Mouse (Mus musculus) left cerebral cortex, postnatal 25 days (tissue): ENCODE measurements around the gene Kmt2b. TPM values are rescaled to one million over a fixed set of nuclear protein-coding genes. Genes with fewer than 3 reads are reported as not detected.

Experiments used
- DNase-seq, 2 experiments: peaks; one replicate each; pipeline ENCODE4 v3.0.0; 2022; ENCODE audit warnings: low spot score in 2 of 2, mixed read lengths in 1 of 2
- intact Hi-C: fragments of 180-260 bp; cut with DNase I; formaldehyde crosslinking; loops from one replicate; pipeline ENCODE4 v1.15.1; 2025
- total RNA-seq, 2 experiments: library from RNA; stranded (reverse); gene quantifications; 2 replicates each; pipeline ENCODE4 v1.2.3; 2021

Gene Kmt2b
- 10 to 100 TPM; 46.4 to 50.4 TPM for total RNA-seq

- peak; percentile 97 to 98 for DNase-seq
- intact Hi-C loops, result loop anchor here (1.0 to 5.0 kb wide), 5 partner anchors 24 to 367 kb away; partner anchors contain the start of genes Ffar3, Gm49396, Psenen and Tmem147
Measured at GRCm38 (mm10) chr7:30588676-30589434, at the start of gene Kmt2b. Kmt2b (minus strand) TSS chr7:30588726.

GRCm38 (mm10) chr7:30636395-30636794, 47.9 kb upstream of the Kmt2b start:
- intact Hi-C loops, result no loop called here
- DNase-seq, result no peak

DNA sequence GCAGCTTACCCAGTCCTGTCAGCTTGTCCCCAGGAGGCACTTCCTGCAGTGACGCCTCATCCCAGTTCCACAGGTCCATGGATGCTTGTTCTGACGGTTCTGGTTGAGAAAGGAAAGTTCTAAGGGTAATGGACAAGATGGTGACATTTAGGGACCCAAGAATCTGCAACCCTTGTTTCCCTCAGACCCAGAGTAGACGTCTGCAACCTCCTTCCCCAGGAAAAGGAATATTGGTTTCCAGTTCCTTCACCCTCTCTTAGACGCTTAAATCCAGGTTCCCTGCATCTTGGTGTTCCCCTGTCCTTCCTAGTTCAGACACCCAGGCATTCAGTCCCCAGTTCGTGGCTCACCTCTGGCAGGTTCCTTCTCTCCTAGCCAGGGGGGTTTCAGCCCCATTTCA, 47.2 kb upstream of the Kmt2b start, which contains the start of gene Etv2:
TSS of gene Etv2 (minus strand) at position 101 of the 400 bp plus-strand sequence.
- no peak for DNase-seq
- intact Hi-C loops, result no loop called here

DNA sequence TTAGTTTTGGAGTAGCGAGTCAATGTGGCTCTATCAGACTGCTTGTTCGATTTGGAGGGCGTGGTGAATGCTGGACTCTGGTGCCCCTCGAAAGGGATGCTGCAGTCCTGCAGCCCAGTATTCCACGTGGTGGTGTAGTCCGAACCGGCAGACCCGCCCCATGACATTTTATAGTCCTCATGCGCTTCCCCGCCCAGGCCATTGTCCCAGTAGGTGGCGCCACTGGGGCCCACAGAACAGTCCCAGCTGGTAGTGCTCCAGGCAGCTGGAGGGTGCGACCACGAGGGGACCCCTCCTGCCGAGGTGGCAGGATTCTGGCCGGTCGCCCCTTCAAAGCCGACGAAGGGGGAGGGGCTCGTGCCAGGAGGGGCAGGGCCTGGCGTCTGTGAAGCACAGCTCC, 46.1 kb upstream of the Kmt2b start:
- no peak for DNase-seq
- intact Hi-C loops, result loop anchor here (5.0 kb wide), 1 partner anchor 208 kb away; no protein-coding TSS in a partner anchor

DNA sequence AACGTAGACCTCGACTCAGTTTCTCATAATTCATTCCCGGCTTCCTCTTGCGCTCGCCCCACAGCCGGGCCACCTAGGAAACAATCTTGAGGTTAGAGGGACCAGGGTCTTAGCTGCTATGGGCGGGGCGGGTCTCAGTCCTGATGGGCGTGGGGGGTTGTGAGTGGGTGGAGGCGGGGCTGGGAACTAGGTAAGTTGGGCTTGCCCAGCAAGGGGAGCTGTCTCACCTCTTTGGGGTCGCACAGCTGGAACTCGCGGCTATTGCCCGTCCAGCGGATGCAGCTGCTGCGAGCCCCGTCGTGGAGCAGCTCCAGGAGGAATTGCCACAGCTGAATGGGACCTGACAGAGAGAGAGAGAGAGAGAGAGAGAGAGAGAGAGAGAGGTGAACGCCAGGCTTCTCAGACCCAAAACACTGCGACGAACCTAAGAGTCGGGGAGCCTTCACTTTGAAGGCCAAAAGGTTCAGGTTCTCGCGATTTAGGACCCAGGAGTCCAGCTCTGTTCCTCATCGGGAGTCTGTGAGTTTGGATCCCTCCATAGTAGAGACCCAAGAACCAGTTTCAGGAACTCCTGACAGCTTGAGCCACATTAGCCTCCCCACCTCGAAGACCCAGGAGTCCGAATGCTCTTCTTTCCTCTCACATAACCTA, 45.4 kb upstream of the Kmt2b start:
- intact Hi-C loops, result loop anchor here (5.0 kb wide), 1 partner anchor 208 kb away; no protein-coding TSS in a partner anchor

GRCm38 (mm10) chr7:30629013-30629412, 40.5 kb upstream of the Kmt2b start:
- intact Hi-C loops, result no loop called here
- DNase-seq, result no peak

More for the DNA sequence above, 45.4 kb upstream of the Kmt2b start:
- DNase-seq, result no peak

DNA sequence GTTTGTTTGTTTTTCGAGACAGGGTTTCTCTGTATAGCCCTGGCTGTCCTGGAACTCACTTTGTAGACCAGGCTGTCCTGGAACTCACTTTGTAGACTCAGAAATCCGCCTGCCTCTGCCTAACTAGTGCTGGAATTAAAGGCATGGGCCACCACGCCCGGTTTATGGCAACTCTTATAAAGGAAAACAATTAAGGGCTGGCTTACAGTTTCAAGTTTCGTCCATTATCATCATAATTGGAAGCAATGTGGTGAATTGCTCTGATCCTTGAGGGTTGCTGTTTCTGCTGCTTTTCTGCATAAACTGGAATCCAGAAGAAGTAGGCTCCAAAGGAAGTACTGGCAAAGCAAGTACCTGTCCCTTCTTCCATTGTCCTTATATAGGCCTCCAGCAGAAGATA, 38.1 kb upstream of the Kmt2b start:
- no peak for DNase-seq
- intact Hi-C loops, result loop anchor here (2.0 kb wide), 1 partner anchor 20 kb away; no protein-coding TSS in a partner anchor

GRCm38 (mm10) chr7:30625530-30626384, 37.2 kb upstream of the Kmt2b start, which contains the start of gene Cox6b1:
Cox6b1 (minus strand) TSS chr7:30626151.
- intact Hi-C loops, result loop anchor here (2.0 kb wide), 1 partner anchor 19 kb away; no protein-coding TSS in a partner anchor
- peak; percentile 84 to 92 for DNase-seq

DNA sequence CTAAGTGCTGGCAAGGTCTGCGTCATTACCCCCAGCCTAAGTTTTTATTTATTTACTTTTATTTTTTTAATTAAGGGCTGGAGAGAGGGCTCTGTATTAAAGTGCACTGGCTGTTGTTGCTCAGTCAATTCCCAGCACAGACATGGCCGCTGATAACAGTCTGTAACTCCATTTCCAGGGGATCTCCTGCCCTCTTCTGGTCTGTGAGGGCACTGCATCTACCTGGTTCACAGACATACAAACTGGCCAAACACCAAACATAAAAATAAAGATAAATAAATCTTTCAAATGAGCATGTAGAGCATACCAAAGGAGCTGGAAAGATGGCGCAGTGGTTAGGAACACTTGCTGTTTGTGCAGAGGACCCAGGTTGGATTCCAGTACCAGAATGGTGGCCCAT, 30.7 kb upstream of the Kmt2b start:
- DNase-seq, result no peak
- intact Hi-C loops, result no loop called here

GRCm38 (mm10) chr7:30618658-30619057, 30.1 kb upstream of the Kmt2b start:
- no peak for DNase-seq
- intact Hi-C loops, result no loop called here

GRCm38 (mm10) chr7:30615049-30615760, 26.7 kb upstream of the Kmt2b start:
- intact Hi-C loops, result no loop called here
- no peak for DNase-seq

- DNase-seq, result no peak
- intact Hi-C loops, result no loop called here
Measured at GRCm38 (mm10) chr7:30614454-30614853, 25.9 kb upstream of the Kmt2b start.

DNA sequence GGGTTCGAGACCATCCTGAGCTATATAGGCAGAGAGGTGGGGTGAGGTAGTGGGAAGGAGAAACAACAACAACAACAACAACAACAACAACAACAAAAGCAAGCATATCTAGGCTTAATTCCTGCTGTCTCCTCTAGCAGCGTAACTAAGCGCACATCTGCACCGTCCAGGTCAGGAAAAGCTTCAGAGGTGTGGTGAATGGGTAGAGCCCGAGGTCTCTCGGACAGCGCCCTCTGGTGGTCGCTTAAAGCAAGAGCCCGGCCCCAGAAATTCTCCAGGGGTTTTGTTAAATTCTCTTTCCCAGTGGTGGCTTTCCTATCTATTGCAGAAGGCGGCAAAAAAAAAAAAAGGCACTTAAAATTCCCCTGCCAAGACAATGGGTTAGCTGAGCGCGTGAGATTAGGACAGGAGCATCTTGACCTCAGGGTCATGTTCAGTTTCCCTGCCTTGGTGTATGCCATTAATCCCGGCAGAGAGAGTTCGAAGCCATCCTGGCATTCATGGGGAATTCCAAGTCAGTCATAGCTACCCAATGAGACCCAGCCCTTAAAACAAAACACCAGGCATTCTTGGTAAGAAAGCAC, 25.1 kb upstream of the Kmt2b start:
- intact Hi-C loops, result loop anchor here (1.0 kb wide), 1 partner anchor 24 kb away; no protein-coding TSS in a partner anchor
- DNase-seq, result peak; percentile 19 to 45

GRCm38 (mm10) chr7:30612654-30613402, 24.3 kb upstream of the Kmt2b start, which contains the start of gene Upk1a:
Upk1a (minus strand) TSS chr7:30612847.
- intact Hi-C loops, result loop anchor here (1.0 kb wide), 1 partner anchor 24 kb away; no protein-coding TSS in a partner anchor

DNA sequence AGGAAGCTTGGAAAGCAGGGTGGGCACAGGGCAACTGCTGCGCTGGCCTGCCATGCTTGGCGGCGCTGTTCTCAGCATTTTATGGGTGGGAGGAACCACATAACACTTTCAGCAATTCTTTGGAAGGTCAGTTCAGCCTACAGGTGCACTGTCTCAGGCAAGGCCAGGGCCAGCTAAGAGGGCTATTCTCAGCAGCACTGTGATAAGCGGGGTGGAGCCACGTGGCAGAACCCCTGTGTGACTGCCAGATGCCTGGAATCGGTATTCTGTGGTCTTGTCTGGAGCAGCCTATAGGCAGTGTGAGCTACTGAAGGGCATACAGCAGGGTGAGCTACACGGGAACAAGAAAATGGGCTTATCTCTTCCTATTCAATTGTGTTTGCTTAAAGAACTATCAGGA, 21.5 kb upstream of the Kmt2b start:
- no peak for DNase-seq
- intact Hi-C loops, result no loop called here

More at GRCm38 (mm10) chr7:30612654-30613402, 24.3 kb upstream of the Kmt2b start, which contains the start of gene Upk1a:
- DNase-seq, result no peak

DNA sequence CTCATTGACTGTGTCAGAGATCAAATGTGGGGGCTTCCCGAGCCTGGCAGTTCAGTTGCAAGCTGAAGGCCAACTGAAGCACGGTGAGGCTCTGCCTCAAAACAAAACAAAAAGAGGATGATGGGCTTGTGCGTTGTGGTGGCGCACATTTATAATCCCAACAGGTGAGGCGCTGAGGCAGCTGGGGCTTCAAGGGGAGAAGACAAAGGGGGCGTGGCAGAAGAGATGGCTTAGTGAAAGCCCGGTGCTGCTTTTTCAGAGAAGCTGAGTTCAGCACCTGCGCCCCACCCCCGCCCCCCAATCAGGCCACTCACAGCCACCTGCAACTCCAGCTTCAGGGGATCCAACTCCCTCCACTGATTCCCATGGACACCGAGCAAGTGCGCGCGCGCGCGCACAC, 19.9 kb upstream of the Kmt2b start:
- intact Hi-C loops, result no loop called here
- no peak for DNase-seq

DNA sequence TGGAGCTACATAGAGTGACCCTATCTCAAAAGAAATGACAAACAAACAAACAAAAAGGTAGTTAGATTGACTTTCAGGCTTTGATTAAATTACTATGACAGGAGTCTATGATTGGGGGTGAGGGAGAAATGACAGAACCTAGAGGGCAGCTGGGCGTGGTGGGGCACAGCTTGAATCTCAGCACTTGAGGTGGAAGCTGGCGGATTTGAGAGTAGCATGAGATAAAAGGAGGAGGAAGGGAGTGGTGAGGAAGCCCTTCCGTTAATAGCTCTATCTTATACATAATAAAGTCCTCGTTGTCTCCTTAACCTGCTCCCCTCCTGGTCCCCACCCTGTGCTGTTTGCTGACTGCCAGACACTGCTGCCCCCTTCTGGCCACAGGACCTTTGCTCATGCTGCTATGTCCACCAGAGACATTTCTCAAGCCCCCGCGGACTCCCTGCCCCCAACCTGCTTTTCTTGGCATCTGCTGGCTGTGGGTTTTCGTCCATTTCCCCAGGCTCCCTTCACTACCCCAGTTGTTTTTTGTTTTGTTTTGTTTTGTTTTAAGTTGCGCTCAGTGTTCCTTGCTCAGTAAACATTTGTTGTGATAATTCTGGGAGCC, 19.3 kb upstream of the Kmt2b start:
- intact Hi-C loops, result loop anchor here (2.0 kb wide), 1 partner anchor 19 kb away; the partner anchor contains the start of gene Cox6b1
- no peak for DNase-seq
